Mouse (Mus musculus): ENCODE data around the gene Dazap2.

DNA sequence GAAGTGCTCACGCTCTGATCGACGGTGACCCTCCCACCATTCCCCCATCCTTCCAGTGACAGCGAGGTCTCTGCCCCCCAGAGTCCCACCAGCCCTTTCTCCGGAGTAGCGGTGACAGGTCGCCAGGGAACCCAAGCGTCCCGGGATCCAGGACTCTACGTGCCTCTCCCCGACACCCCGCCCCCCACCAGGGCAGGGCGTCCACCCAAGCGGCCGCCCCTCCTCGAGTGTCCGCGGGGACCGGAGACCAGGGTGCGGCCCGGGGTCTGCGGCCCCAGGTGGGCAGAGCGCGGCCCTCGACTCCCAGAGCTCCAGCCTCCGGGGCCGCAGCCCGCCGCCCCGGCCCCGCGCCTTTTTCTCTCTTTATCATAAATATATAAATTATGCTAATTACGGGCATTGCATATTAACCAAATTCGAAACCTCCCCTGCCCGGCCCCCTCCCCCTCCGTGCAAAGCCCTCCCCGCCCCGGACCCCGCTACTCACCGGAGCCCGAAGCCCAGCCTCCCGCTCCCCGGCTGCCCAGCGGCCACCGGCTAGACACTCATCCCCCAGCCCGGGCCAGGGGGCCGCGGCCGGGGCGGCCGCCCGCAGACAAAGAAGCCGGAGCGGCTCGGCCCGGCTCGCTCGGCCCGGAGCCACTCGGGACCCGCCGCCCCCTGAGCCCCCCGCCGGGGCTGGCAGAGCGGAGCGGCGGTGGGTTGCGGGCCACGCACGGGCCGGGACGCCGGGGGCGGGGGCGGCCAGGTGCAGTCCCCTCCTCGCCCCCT is 15.7 kb upstream of the Dazap2 start, which contains the start of gene Pou6f1:
- TF ChIP-seq CTCF (IDR thresholded peaks at IDR 0.05) (no peak), POLR2A (IDR thresholded peaks at IDR 0.05; ENCODE audit: insufficient read depth, low read depth, low read length) (no peak)
